Mouse (Mus musculus): ENCODE measurements at regions not wholly inside any gene's neighbourhood (a gene's known extent, or its start where the extent isn't known, plus 50 kb on each side); places are given as distances from the start of the nearest gene placed in this dataset.

- in situ Hi-C loops (cut with MboI; ENCODE audit: low pct_unique_long_range_greater_than_20kb in 1 of 2, low sequenced_read_pairs in 2 of 2, unreplicated experiment in 1 of 2) = no loop called here
Observed at GRCm38 (mm10) chr5:53378106-53378505, 87.8 kb upstream of the Rbpj start.

GRCm38 (mm10) chr5:53378599-53378998 is 87.4 kb upstream of the Rbpj start:
- in situ Hi-C loops (cut with MboI; ENCODE audit: low pct_unique_long_range_greater_than_20kb in 1 of 2, low sequenced_read_pairs in 2 of 2, unreplicated experiment in 1 of 2) = no loop called here

GRCm38 (mm10) chr5:53379612-53380011 is 86.3 kb upstream of the Rbpj start:
- in situ Hi-C loops (cut with MboI; ENCODE audit: low pct_unique_long_range_greater_than_20kb in 1 of 2, low sequenced_read_pairs in 2 of 2, unreplicated experiment in 1 of 2) = no loop called here

- in situ Hi-C loops (cut with MboI; ENCODE audit: low pct_unique_long_range_greater_than_20kb in 1 of 2, low sequenced_read_pairs in 2 of 2, unreplicated experiment in 1 of 2) = no loop called here
Observed at GRCm38 (mm10) chr5:53380203-53380602, 85.7 kb upstream of the Rbpj start.

GRCm38 (mm10) chr5:53381492-53382199 is 84.3 kb upstream of the Rbpj start:
- in situ Hi-C loops (cut with MboI; ENCODE audit: low pct_unique_long_range_greater_than_20kb in 1 of 2, low sequenced_read_pairs in 2 of 2, unreplicated experiment in 1 of 2) = no loop called here

- in situ Hi-C loops (cut with MboI; ENCODE audit: low pct_unique_long_range_greater_than_20kb in 1 of 2, low sequenced_read_pairs in 2 of 2, unreplicated experiment in 1 of 2) = no loop called here
Observed at GRCm38 (mm10) chr5:53384026-53384425, 81.9 kb upstream of the Rbpj start.

GRCm38 (mm10) chr5:53385513-53386148 is 80.3 kb upstream of the Rbpj start:
- in situ Hi-C loops (cut with MboI; ENCODE audit: low pct_unique_long_range_greater_than_20kb in 1 of 2, low sequenced_read_pairs in 2 of 2, unreplicated experiment in 1 of 2) = no loop called here

- in situ Hi-C loops (cut with MboI; ENCODE audit: low pct_unique_long_range_greater_than_20kb in 1 of 2, low sequenced_read_pairs in 2 of 2, unreplicated experiment in 1 of 2) = no loop called here
Observed at GRCm38 (mm10) chr5:53393571-53393970, 72.4 kb upstream of the Rbpj start.

- in situ Hi-C loops (cut with MboI; ENCODE audit: low pct_unique_long_range_greater_than_20kb in 1 of 2, low sequenced_read_pairs in 2 of 2, unreplicated experiment in 1 of 2) = no loop called here
Observed at GRCm38 (mm10) chr5:53394560-53394959, 71.4 kb upstream of the Rbpj start.

- in situ Hi-C loops (cut with MboI; ENCODE audit: low pct_unique_long_range_greater_than_20kb in 1 of 2, low sequenced_read_pairs in 2 of 2, unreplicated experiment in 1 of 2) = no loop called here
Observed at GRCm38 (mm10) chr5:53398428-53399058, 67.4 kb upstream of the Rbpj start.

- in situ Hi-C loops (cut with MboI; ENCODE audit: low pct_unique_long_range_greater_than_20kb in 1 of 2, low sequenced_read_pairs in 2 of 2, unreplicated experiment in 1 of 2) = no loop called here
Observed at GRCm38 (mm10) chr5:53401093-53401492, 64.9 kb upstream of the Rbpj start.

- in situ Hi-C loops (cut with MboI; ENCODE audit: low pct_unique_long_range_greater_than_20kb in 1 of 2, low sequenced_read_pairs in 2 of 2, unreplicated experiment in 1 of 2) = no loop called here
Observed at GRCm38 (mm10) chr5:53402022-53402421, 63.9 kb upstream of the Rbpj start.

GRCm38 (mm10) chr5:53402619-53403151 is 63.3 kb upstream of the Rbpj start:
- in situ Hi-C loops (cut with MboI; ENCODE audit: low pct_unique_long_range_greater_than_20kb in 1 of 2, low sequenced_read_pairs in 2 of 2, unreplicated experiment in 1 of 2) = no loop called here

- in situ Hi-C loops (cut with MboI; ENCODE audit: low pct_unique_long_range_greater_than_20kb in 1 of 2, low sequenced_read_pairs in 2 of 2, unreplicated experiment in 1 of 2) = no loop called here
Observed at GRCm38 (mm10) chr5:53405929-53406328, 60.0 kb upstream of the Rbpj start.

GRCm38 (mm10) chr5:53407646-53408045 is 58.3 kb upstream of the Rbpj start:
- in situ Hi-C loops (cut with MboI; ENCODE audit: low pct_unique_long_range_greater_than_20kb in 1 of 2, low sequenced_read_pairs in 2 of 2, unreplicated experiment in 1 of 2) = no loop called here

GRCm38 (mm10) chr5:53408235-53408634 is 57.7 kb upstream of the Rbpj start:
- in situ Hi-C loops (cut with MboI; ENCODE audit: low pct_unique_long_range_greater_than_20kb in 1 of 2, low sequenced_read_pairs in 2 of 2, unreplicated experiment in 1 of 2) = no loop called here

- in situ Hi-C loops (cut with MboI; ENCODE audit: low pct_unique_long_range_greater_than_20kb in 1 of 2, low sequenced_read_pairs in 2 of 2, unreplicated experiment in 1 of 2) = no loop called here
Observed at GRCm38 (mm10) chr5:53409740-53410139, 56.2 kb upstream of the Rbpj start.

GRCm38 (mm10) chr5:53412391-53413075 is 53.4 kb upstream of the Rbpj start:
- in situ Hi-C loops (cut with MboI; ENCODE audit: low pct_unique_long_range_greater_than_20kb in 1 of 2, low sequenced_read_pairs in 2 of 2, unreplicated experiment in 1 of 2) = no loop called here

GRCm38 (mm10) chr5:53413677-53414076 is 52.3 kb upstream of the Rbpj start:
- in situ Hi-C loops (cut with MboI; ENCODE audit: low pct_unique_long_range_greater_than_20kb in 1 of 2, low sequenced_read_pairs in 2 of 2, unreplicated experiment in 1 of 2) = no loop called here

Measured in mouse embryonic stem cell (cell line).